Mouse (Mus musculus): ENCODE data around the gene Fibcd1.
A peak's percentile ranks its signal among the peaks of the same experiment; 100 is the strongest.

The Fibcd1 gene

GRCm38 (mm10) chr2:31862919-31863318, 17.1 kb upstream of the Fibcd1 start:
- no peak for ATAC-seq (ENCODE audit: insufficient number of reproducible peaks, low FRiP score, low TSS enrichment)

- no peak for ATAC-seq (ENCODE audit: insufficient number of reproducible peaks, low FRiP score, low TSS enrichment)
Observed at GRCm38 (mm10) chr2:31858500-31858899, 12.7 kb upstream of the Fibcd1 start.

GRCm38 (mm10) chr2:31857180-31857579, 11.4 kb upstream of the Fibcd1 start:
- ATAC-seq (ENCODE audit: insufficient number of reproducible peaks, low FRiP score, low TSS enrichment), result no peak

GRCm38 (mm10) chr2:31855991-31856390, 10.2 kb upstream of the Fibcd1 start:
- no peak for ATAC-seq (ENCODE audit: insufficient number of reproducible peaks, low FRiP score, low TSS enrichment)

GRCm38 (mm10) chr2:31850141-31850540, 4.3 kb upstream of the Fibcd1 start:
- no peak for ATAC-seq (ENCODE audit: insufficient number of reproducible peaks, low FRiP score, low TSS enrichment)

GRCm38 (mm10) chr2:31847908-31848307, 2.1 kb upstream of the Fibcd1 start:
- ATAC-seq (ENCODE audit: insufficient number of reproducible peaks, low FRiP score, low TSS enrichment), result 0 out of 2 replicates have a peak, but pooled peaks have one; percentile 49

- ATAC-seq (ENCODE audit: insufficient number of reproducible peaks, low FRiP score, low TSS enrichment), result no peak
Observed at GRCm38 (mm10) chr2:31846692-31847660, 1.2 kb upstream of the Fibcd1 start.

GRCm38 (mm10) chr2:31845512-31845895, 301 bp downstream of the Fibcd1 start:
- ATAC-seq (ENCODE audit: insufficient number of reproducible peaks, low FRiP score, low TSS enrichment), result no peak

- ATAC-seq (ENCODE audit: insufficient number of reproducible peaks, low FRiP score, low TSS enrichment), result no peak
Observed at GRCm38 (mm10) chr2:31844729-31845136, 1.1 kb downstream of the Fibcd1 start.

GRCm38 (mm10) chr2:31838868-31839267, 6.9 kb downstream of the Fibcd1 start:
- no peak for ATAC-seq (ENCODE audit: insufficient number of reproducible peaks, low FRiP score, low TSS enrichment)

- no peak for ATAC-seq (ENCODE audit: insufficient number of reproducible peaks, low FRiP score, low TSS enrichment)
Observed at GRCm38 (mm10) chr2:31836985-31837384, 8.8 kb downstream of the Fibcd1 start.

- no peak for ATAC-seq (ENCODE audit: insufficient number of reproducible peaks, low FRiP score, low TSS enrichment)
Observed at GRCm38 (mm10) chr2:31836091-31836490, 9.7 kb downstream of the Fibcd1 start.

- ATAC-seq (ENCODE audit: insufficient number of reproducible peaks, low FRiP score, low TSS enrichment), result no peak
Observed at GRCm38 (mm10) chr2:31828311-31828825, 17.4 kb downstream of the Fibcd1 start.

GRCm38 (mm10) chr2:31827877-31828276, 17.9 kb downstream of the Fibcd1 start:
- no peak for ATAC-seq (ENCODE audit: insufficient number of reproducible peaks, low FRiP score, low TSS enrichment)

GRCm38 (mm10) chr2:31826094-31827085, 19.4 kb downstream of the Fibcd1 start:
- ATAC-seq (ENCODE audit: insufficient number of reproducible peaks, low FRiP score, low TSS enrichment), result peak; percentile 22; the same call in 1 of the 2 replicates

GRCm38 (mm10) chr2:31825469-31825911, 20.3 kb downstream of the Fibcd1 start:
- ATAC-seq (ENCODE audit: insufficient number of reproducible peaks, low FRiP score, low TSS enrichment), result no peak

- no peak for ATAC-seq (ENCODE audit: insufficient number of reproducible peaks, low FRiP score, low TSS enrichment)
Observed at GRCm38 (mm10) chr2:31823933-31824730, 21.7 kb downstream of the Fibcd1 start.

GRCm38 (mm10) chr2:31822524-31823371, 23.1 kb downstream of the Fibcd1 start:
- ATAC-seq (ENCODE audit: insufficient number of reproducible peaks, low FRiP score, low TSS enrichment), result no peak

GRCm38 (mm10) chr2:31815367-31815766, 30.4 kb downstream of the Fibcd1 start:
- peak; percentile 18; the same call in 1 of the 2 replicates for ATAC-seq (ENCODE audit: insufficient number of reproducible peaks, low FRiP score, low TSS enrichment)
